Mouse (Mus musculus): ENCODE measurements at regions not wholly inside any gene's neighbourhood (a gene's known extent, or its start where the extent isn't known, plus 50 kb on each side); places are given as distances from the start of the nearest gene placed in this dataset.
"Not testable (repeated sequence)": the region's sequence is repeated elsewhere in the genome, so short reads cannot be mapped to it uniquely, and the experiment has no call there.

DNA sequence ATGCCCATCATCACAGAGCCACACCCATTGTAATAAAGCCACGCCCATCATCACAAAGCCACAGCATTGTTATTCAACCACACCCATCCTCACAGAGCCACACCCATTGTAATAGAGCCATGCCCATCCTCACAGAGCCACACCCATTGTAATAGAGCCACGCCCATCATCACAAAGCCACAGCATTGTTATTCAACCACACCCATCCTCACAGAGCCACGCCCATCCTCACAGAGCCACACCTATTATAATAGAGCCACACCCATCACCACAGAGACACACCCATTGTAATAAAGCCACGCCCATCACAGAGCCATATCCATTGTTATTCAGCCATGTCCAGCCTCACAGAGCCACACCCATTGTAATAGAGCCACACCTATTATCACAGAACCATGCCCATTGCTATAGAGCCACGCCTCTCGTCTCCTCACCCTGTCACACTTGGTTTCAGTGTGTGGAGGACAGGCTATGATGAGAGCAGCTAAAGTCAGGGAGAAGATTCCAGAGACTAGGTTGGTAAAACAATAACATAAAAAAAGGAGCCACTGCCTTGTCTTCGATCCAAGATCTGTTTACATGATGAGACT lies 85.6 kb downstream of the Gxylt1 start:
- no peak for DNase-seq

DNA sequence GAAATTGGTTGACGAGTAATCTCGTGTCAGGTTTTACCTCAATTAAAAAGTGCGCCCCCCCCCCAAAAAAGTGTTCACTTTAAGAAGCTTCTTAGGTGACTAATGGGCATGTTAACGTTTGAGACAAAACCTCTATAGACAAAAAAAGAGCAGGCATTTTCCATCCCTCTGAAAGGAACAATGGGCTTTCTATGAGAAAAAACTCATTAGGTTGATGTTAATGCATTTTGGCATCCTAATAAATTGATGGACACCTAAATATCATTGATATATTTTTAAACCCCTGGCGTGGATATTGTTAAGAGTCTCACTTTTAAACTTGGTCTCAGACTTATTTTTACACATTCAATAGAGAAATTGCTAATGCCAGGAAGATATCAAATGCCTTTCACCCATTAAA lies 98.8 kb downstream of the Gxylt1 start:
- DNase-seq: no peak

DNA sequence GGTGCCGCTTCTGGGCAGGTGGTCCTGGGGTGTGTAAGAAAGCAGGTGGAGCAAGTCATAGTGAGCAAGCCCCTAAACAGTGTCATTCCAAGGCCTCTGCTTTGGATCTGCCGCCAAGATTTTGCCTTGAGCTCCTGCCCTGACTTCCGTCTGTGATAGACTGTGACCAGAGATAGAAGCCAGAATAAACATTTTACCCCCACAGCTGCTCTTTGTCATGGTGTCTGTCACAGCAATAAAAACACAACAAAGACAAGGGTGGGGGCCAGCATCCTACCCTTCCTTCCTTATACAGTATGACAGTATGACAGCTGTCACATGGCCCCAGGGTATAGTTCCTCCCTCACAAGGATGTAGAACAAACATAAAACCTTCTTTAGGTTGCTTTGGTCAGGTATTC lies 106.2 kb downstream of the Gxylt1 start:
- DNase-seq: no peak

DNA sequence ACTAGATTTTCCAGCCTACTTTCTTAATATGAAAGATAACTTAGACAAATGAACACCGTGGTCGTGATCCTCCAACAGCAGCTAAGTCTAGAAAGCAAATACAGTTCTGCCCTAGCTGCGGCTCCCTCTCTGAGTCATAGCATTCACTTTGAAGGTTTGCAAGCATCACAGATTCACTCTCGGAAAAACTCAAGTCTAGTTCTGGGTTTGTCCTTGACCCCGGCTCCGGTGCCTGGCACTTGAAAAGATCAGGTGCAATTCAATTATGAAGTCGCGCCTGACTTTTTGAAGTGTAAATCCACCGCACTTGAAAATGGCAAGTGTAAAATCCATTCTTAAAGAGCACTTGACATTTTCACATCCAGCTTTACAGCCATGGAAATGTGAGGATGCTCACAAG lies 107.5 kb downstream of the Gxylt1 start:
- no peak for DNase-seq

DNA sequence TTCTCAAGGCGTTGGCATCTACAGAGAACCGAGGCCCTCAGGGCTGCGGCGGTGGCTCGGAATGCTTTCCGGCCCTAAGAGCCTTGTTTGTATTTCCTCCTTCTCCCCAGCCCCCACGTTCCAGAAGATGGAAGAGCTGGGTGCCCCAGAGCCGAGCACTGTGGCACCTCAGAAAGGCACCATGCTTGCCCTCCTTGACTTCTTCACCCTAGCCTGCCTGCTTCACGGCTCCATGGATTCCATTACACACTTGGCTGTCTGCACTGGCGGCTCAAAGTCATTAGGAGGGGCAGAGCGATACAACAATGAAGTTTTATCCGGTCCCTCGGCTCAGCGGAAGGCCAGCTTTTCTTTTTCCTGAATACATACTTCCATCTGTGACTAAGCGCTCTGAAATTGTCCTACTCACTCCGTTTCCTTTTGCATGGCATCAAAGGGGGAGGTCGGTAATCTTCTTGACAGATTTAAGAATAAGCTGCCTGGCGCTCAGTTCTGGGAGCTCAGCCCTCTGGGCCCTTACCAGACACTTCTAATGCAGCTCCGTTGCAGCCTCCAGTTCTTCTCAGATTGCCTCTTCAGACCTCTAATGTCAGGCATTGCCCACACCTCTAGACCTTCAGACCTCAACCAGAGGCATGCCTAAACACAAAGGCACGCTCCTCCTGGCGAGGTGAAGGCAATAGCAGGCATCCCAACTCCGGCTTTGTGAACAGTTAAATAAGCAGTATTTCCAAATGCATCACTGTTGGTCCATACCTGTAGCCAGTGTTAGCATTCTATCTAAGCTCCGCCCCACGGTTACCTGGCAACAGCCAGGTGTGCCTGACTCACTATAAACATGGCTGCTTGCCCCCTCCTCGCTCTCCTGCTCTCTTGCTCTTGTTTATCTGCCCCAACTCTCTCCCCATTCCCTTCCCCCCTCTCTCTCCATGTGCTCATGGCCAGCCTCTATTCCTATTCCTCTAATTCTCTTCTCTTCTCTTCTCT lies 112.8 kb downstream of the Gxylt1 start:
- DNase-seq: no peak

DNA sequence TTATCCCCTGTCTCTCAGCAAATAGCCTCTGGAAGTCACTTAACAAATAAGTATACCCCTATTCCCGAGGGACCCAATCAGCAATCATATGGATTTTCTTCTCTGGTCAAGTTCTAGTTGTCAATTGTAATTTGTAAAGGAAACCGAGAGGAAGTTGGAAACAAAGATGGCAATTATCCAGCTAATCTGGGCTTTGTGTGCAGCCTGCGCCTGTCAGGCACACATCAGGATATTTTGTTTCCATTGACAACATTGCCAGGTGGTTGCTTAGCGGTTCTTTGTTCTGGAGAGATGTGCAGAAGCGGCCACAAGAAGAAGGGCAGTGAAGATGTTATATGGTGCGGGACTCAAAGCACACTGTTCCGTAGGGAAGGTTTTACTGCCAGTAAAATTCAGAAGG lies 113.7 kb downstream of the Gxylt1 start:
- no peak for DNase-seq

DNA sequence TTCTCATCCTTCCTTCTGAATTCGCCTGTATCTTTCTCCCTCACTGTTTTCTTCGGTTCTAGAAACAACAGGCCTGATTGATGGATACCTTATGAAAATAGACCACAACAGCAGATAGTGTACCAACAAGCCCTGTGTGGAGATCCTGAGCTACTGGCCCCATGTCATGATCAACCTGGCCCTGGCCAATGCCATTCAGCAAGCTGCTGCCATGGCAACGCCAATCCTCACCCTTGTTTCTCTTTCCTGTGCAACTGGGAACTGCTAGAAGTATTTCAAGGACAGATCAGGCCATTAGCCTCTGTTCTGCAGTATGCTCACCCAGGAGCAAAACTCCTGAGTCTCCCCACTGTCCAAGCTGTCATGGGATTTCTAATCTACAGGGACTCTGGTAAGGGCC lies 119.2 kb downstream of the Gxylt1 start:
- DNase-seq: no peak

DNA sequence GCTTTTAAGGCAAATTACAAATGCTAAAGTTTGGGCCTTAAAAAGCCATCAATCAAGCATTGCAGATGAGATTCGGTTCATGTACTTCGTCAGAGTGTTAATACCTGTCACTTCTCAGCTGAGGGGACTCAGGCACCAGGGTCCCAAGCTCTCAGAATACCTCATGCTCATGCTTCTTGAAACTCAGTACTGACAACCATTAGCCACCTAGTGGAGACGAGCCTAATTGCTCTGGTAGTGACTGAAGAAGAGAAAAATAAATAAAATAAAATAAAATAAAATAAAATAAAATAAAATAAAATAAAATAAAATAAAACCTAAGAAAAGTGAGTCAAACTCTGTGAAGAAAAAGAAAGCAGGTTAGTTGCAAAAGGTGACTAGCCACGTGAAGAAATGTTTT lies 121.0 kb downstream of the Gxylt1 start:
- no peak for DNase-seq

DNA sequence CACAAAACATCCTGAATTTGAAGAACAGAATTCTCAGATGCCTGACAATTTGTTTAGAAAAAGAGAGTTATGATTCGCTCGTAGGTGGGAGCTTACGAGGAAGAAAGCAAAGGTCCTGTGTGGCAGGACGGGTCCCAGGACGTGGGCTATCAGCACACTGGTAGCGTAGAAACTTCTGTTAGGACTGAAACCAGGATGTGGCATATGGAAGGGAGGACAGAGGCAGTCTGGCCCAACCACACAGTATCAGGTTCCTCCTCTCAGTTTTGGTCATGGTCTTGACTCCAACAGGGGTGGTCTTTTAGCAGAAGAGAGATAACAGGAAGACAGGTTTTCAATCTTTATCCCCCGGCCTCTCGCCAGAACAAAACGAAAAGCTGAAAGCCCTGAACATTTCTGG lies 130.1 kb downstream of the Gxylt1 start:
- DNase-seq: no peak

DNA sequence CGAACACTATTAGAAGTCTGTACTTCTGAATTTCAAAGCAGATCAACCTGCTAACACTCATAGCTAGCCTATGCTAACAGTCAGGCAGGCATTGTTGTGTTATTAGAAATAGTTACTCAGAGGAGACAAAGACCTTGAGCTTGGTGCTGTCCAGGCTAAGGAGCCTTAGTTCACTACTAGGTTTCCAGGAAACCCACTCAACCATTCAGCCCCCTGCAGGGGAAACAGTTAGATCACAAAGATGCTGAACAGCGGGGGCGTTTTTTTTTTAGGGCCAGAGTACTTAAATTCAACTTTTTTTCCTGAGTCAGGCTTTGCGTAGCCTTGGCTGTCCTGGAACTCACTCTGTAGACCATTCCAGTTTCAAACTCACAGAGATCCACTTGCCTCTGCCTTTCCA lies 130.7 kb downstream of the Gxylt1 start:
- DNase-seq: no peak

DNA sequence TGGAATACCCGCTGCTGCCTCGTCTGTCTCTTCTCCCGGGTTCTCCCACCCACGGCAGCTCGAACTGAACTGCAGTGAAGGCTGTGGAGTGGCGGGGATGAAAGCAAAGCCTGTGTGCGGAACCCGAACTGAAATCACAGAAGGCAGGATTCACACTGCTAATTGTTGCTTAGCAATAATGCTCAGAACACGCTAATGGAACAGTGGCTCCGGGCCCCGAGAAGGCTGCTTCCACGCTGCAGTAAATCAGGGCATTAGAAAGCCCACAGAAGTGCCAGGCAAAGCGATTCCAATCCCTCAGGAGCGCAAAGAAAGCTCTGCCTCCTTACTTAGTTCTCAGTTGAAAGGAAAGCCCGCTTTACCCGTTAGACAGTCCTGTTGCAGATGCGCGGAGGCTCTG lies 141.6 kb downstream of the Gxylt1 start:
- DNase-seq: no peak

DNA sequence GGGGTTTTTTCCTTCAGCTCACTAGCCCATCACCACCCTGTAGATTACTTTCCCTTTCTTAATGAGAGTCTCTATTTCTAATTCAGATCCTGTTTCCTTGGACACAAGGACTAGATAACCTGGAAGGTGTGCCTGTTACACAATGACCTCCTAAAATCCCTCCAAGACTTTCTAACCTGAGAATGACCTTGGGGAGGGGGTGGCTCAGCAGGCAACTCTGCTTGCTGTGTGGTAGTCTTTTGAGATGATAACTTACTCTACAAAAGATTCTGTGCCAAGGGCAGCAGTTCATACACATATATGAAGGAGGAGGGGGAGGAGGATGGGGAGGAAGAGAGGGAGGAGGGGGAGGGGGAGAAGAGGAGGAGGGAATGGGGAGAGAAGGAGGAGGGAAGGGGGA lies 143.9 kb downstream of the Gxylt1 start:
- no peak for DNase-seq

DNA sequence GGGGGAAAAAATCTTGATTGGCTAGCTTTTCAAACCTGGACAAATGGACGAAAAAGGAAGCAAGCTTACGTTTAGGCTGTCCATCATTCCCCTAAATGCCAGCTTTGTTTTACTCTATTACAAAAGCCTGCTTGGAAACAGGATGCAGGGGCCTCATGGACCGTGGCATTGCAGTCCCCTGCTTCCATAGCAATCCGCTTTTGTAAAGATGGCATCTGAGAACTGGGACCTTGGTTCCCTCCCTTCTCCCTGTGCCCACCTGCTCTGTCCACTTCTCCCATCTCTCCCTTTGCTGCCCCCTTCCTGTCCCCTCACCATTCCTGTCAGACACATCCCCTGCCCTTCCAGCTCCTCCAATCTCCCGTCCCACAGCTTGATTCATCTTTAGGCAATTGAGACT lies 149.7 kb downstream of the Gxylt1 start:
- no peak for DNase-seq

DNA sequence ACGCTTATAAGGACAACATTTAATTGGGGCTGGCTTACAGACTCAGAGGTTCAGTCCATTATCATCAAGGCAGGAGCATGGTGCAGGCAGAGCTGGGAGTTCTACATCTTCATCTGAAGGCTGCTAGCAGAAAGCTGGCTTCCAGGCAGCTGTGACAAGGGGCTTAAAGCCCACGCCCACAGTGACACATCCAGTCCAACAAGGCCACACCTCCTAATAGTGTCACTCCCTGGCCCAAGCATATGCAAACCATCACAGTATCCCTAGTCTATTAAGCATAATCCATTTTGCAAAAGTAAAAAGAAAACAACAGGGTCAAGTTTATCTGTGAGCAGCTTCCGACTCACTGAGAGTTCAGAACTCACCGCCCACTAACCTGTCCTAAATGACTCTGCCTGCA lies 153.8 kb downstream of the Gxylt1 start:
- no peak for DNase-seq

DNA sequence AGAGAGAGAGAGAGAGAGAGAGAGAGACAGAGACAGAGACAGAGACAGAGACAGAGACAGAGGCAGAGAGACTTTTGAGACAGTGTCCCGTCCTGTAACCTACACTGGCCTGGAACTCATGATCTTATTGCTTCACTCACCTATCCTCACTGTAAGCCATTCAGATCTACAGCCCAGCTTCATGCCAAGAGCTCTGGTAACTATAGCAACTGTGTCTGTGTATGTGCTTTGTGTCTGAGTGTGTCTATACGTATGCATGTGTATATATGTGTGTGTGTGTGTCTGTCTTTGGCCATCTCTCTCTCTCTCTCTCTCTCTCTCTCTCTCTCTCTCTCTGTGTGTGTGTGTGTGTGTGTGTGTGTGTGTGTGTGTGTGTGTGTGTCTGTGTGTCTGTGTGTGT lies 157.2 kb downstream of the Gxylt1 start:
- not testable (repeated sequence) for DNase-seq

DNA sequence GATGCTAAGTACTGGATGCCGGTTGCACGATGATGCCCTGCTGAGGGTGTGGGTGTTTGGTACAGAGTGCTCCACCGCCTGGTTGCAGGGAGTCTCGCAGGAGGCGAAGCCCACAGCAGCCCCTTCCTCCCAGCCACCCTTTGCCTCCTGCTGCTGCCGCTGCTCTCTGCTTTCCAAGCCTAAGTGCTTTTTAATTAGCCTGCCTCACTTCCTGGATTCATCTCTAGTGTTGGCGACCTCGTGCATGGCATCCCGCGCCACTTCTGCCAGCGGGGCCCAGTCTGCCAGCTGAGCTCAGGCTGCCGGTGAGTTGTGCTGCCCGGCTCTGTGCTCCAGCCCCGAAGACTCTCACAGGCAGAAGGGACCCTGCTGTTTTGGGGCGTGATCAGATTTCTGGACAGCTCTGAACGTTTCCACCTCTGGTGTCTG lies 159.3 kb downstream of the Gxylt1 start:
- DNase-seq: peak; percentile 1

DNA sequence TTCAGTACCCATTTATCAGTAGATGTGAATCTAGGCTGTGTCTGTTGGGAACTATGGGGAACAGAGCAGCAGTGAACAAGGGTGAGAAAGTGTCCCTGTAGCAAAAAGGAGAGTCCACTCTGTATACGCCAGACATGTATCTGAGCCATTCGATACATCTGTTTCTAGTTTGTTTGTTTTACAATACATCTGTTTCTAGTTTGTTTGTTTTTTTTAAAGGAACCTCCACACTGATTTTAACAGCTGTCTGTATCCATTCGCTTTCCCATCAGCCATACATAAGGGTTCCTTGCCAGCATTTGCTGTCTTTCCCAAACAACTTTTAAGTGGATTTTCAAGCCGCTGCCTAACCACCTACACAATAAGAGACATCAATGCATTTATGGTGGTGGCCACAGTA lies 170.0 kb downstream of the Gxylt1 start:
- no peak for DNase-seq

DNA sequence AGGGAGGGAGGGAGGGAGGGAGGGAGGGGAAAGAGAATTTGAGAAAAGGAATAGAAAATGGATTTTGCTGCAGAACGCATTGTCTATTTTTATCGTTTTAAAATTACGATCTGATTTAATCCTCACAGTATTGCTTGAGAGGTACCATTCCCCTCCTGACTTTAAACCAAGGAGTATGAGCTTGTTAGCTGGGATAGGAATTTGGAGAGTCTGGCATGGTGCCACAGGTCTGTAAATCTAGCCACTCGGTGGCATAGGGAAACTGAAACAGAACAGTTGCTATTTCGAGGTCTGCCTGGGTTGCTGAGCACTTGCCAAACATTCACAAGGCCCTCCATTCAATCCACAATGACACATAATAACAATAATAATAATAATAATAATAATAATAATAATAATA lies 171.6 kb downstream of the Gxylt1 start:
- no peak for DNase-seq

DNA sequence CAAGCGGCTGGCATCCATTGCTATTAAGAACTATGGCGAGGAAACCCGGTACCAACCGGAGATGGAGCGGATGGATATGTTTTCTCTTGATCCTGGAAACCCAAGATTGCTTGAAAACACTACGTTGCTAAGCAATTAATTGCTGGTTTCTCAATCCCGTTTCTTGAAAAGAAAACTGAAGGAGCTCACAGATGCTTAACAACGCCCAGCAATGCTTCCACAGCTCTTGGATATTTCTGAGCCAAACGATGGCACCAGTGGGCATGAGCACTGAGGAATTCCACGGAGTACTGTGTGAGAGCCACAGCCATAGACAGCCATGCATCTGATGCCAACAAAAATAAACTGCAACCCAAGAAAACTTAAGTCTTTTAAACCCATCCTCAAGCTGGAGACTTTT lies 173.1 kb downstream of the Gxylt1 start:
- no peak for DNase-seq

DNA sequence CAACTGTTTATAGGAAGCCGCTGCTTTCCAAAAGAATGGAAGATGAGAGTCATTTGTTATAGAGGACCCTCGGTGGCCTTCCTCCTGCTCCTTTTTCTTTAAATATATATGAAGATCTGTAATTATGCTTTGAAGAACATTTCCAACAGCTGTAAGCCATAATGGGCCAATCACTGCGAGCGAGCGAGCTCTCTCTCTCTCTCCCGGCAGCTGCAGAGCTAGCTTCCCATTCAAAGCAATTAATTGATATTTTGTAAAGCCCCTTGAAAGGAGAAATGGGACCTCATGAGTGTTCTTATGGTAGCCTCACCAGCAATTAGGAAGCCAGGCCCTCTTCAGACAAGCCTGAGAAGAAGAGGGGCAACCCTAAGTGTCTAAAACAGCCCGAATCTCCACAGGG lies 174.1 kb downstream of the Gxylt1 start:
- no peak for DNase-seq

DNA sequence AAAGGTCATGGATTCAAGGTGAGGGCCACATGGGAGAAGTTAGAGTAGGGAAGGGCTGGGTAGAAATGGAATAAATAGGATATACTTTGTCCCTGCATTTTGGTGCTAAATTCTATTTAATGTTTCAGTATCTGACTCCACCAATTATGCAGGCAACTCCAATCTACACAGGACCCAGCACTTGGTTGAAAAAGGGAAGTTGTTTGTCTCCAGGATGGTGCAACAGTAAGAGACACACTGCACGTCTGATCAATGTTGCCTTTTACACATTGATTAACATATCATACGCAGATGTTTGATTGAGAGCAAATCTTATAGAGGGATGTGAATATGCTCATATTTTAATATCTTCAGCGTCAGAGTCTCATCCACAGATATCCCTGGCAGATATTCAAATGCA lies 175.1 kb downstream of the Gxylt1 start:
- no peak for DNase-seq

DNA sequence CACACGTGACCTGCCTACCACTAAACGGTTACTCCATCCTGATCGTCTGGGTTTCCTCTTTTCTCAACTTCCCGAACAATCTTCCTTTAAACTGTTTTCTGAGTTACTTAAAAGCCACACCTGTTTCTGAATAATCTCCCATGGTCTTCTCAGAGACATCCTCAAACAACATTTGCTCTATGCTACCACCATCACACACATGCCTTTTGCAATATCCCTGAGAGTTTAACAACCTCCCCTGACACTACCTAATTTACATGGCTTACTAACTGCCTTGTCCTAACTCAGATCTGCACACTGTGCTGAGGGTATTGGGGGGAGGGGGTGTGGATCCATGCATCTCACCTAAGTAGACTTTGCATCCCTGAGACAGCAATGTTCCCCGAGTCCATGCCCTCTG lies 178.6 kb downstream of the Gxylt1 start:
- no peak for DNase-seq

DNA sequence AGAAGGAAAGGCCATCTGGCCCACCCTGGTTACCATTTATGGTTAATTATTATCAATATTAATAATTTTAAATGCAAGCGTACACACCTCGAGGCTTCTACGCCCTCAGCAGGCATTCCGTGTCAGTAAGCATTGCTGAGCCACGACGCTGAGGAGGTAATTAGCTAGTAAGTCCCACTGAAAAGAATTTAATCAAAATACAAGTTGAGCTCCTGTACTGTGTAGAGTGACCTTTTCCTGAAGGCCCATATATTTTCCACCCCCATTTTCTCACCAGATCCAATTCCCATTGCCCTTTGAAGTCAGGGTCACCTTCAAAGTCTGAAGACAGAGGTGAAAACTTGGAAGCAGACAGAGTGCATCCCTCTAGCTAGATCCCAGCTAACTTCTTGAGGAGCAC lies 179.8 kb downstream of the Gxylt1 start:
- DNase-seq: no peak
